Mouse (Mus musculus): ENCODE data around the gene Pole4.

Pole4 gene

GRCm38 (mm10) chr6:82609339-82609926, 95.7 kb downstream of the Pole4 start:
- DNase-seq: no peak

DNA sequence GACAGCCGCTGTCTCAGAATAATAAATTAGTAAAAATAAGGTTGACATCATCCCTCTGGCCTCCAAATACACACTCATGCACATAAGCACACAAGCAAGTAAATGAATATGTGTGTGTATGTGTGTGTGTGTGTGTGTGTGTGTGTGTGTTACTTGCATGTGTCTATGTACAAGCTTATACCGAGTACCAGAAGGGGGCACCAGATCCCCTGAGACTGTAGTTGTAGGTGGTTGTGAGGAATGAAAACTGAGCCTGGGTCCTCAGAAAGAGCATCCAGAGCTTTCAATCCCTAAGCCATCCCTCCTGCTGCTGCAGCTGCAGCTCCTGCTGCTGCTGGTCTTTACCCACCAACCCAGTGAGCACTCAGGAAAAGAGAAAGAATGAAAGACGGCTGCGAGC, 96.4 kb downstream of the Pole4 start:
- no peak for DNase-seq

- no peak for DNase-seq
Measured at GRCm38 (mm10) chr6:82604791-82605190, 100.4 kb downstream of the Pole4 start.

DNA sequence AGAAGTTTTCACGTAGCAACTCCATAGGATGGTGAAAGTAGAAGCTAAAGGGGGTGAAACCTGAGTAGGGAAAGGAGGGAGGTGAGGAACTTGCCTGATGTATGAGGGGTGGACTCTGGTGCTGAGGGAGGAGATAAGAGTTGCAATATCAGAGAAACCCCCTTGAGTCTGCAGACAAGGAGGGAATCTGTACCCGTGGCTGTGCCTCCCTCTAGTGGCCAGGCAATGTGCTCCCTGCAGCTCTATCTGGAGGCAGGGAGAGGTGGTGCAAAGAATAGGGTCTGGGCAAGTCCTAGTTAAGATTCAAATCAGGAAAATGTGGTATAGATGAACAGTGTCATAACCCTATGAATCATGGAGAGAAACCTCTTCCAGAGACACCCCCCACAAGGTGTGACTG, 101.5 kb downstream of the Pole4 start:
- peak; percentile 28 for DNase-seq

GRCm38 (mm10) chr6:82603228-82603627, 101.9 kb downstream of the Pole4 start:
- DNase-seq: no peak

- no peak for DNase-seq
Measured at GRCm38 (mm10) chr6:82595461-82596090, 109.6 kb downstream of the Pole4 start.

DNA sequence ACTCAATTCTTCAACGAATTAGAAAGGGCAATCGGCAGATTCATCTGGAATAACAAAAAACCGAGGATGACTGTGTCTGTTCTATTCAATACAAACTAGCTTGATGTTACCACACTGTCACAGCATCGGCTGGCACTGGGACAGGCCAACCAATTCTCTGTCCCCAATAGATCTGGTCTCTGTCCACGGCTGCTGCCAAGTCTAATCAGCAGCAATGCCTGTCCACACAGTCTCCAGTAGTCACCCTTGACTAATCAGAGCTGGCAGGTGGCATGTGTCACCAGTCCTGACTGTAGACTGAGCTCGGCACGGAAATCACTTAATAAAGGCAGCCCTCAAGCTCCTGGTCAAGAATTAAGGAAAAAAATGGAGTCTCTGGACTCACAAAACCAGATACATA, 115.8 kb downstream of the Pole4 start:
- no peak for DNase-seq

DNA sequence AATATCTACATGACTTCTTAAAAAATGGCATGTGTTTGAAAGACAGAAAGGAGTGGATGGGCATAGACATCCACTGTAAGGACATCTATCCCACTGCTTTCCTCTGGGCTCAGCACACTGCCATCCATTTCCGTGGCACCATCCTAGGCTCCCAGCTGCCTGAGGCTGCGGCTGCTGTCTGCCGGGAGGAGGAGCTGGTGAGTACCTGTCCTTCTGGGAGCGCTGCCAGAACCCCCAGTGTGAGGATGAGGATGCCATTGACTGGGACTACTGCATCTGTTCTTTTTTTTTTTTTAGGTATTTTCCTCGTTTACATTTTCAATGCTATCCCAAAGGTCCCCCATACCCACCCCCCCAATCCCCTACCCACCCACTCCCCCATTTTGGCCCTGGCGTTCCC, 119.8 kb downstream of the Pole4 start:
- no peak for DNase-seq

DNA sequence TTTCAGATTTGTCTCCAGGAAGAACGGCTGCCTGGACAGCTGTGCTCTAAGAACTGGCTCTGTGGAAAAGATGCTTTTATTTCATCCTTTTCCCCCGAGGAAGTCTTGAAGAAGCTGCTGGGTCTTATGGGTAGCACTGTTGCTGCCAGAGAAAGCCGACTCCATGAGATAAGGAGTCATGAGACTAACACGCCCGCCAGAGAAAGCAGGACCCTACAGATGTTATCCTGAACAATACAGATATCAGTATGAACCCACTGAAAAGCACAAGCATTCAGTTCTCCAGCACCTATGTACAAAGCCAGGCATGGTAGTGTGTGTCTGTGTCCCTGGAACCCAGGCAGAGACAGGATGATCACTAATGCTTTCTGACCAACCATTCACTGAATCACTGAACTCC, 129.7 kb downstream of the Pole4 start:
- no peak for DNase-seq

All from kidney, postnatal 14 days (tissue).